Mouse (Mus musculus) left cerebral cortex, adult 2 months (tissue): ENCODE data around the gene 2310007B03Rik. TPM values are rescaled to one million over a fixed set of nuclear protein-coding genes. Genes with fewer than 3 reads are reported as not detected.

ENCODE experiments used
- DNase-seq, 2 experiments: peaks; one replicate each; pipeline ENCODE4 v3.0.0; 2021 to 2022; ENCODE audit warnings: low spot score in 2 of 2, mixed read lengths in 1 of 2; ENCODE audit errors: extremely low spot score in 1 of 2
- H3K27ac ChIP-seq: fragments of 200-600 bp; 2 replicates; pipeline ENCODE4 v1.8.1; 2022
- H3K4me3 ChIP-seq: fragments of 200-600 bp; 2 replicates; pipeline ENCODE4 v1.8.1; 2022
- CTCF ChIP-seq: fragments of 200-600 bp; IDR thresholded peaks from 2 replicates; pipeline ENCODE4 v1.8.1; 2022; ENCODE audit warnings: antibody characterized with exemption, mild to moderate bottlenecking, moderate library complexity
- intact Hi-C: fragments of 180-260 bp; cut with DNase I; formaldehyde crosslinking; loops from one replicate; pipeline ENCODE4 v1.15.1; 2025
- total RNA-seq, 2 experiments: library from RNA; stranded (reverse); gene quantifications; 2 replicates each; pipeline ENCODE4 v1.2.3; 2021

The 2310007B03Rik gene
- total RNA-seq, 2 experiments from 2014 or later, result not detected

GRCm38 (mm10) chr1:93158916-93159315 is 1.8 kb downstream of the 2310007B03Rik start:
- TF ChIP-seq CTCF, result no peak
- no peak overlapping the region for H3K4me3 ChIP-seq
- DNase-seq, result no peak
- no peak overlapping the region for H3K27ac ChIP-seq
- intact Hi-C loops, result no loop called here

- no peak for DNase-seq
- Histone ChIP-seq H3K27ac (no peak overlapping the region), H3K4me3 (no peak overlapping the region)
- TF ChIP-seq CTCF, result no peak
- intact Hi-C loops, result no loop called here
These were observed 3.2 kb downstream of the 2310007B03Rik start for GRCm38 (mm10) chr1:93157566-93157965.

GRCm38 (mm10) chr1:93150907-93151661 is 9.7 kb downstream of the 2310007B03Rik start:
- intact Hi-C loops, result no loop called here
- Histone ChIP-seq H3K27ac (no peak overlapping the region), H3K4me3 (no peak overlapping the region)
- no peak for DNase-seq
- TF ChIP-seq CTCF, result no peak

- no peak for TF ChIP-seq CTCF
- DNase-seq, result no peak
- no peak overlapping the region for H3K4me3 ChIP-seq
- no peak overlapping the region for H3K27ac ChIP-seq
- intact Hi-C loops, result no loop called here
These were observed 16.6 kb downstream of the 2310007B03Rik start for GRCm38 (mm10) chr1:93144176-93144575.

- no peak for DNase-seq
- TF ChIP-seq CTCF, result no peak
- Histone ChIP-seq H3K4me3 (no peak overlapping the region), H3K27ac (no peak overlapping the region)
- intact Hi-C loops, result no loop called here
These were observed 17.9 kb downstream of the 2310007B03Rik start for GRCm38 (mm10) chr1:93142871-93143270.

GRCm38 (mm10) chr1:93139713-93140112 is 21.0 kb downstream of the 2310007B03Rik start:
- peak in 1 of 2 experiments; percentile 49 for DNase-seq
- H3K4me3 ChIP-seq, result no peak overlapping the region
- no peak overlapping the region for H3K27ac ChIP-seq
- no peak for TF ChIP-seq CTCF
- intact Hi-C loops, result no loop called here

- intact Hi-C loops, result no loop called here
- no peak for TF ChIP-seq CTCF
These were observed 22.2 kb downstream of the 2310007B03Rik start for GRCm38 (mm10) chr1:93138534-93138933.

GRCm38 (mm10) chr1:93135036-93135526 is 25.7 kb downstream of the 2310007B03Rik start, which contains the start of gene Agxt:
Gene Agxt, plus strand, starts transcription at chr1:93135240.
- intact Hi-C loops, result no loop called here
- no peak within 1 kb of the TSS for H3K27ac ChIP-seq

More at GRCm38 (mm10) chr1:93138534-93138933, 22.2 kb downstream of the 2310007B03Rik start:
- Histone ChIP-seq H3K4me3 (no peak overlapping the region), H3K27ac (no peak overlapping the region)
- DNase-seq, result no peak

GRCm38 (mm10) chr1:93132676-93133075 is 28.1 kb downstream of the 2310007B03Rik start:
- no peak for DNase-seq
- TF ChIP-seq CTCF, result no peak
- intact Hi-C loops, result no loop called here
- no peak overlapping the region for H3K4me3 ChIP-seq
- no peak overlapping the region for H3K27ac ChIP-seq

More at GRCm38 (mm10) chr1:93135036-93135526, 25.7 kb downstream of the 2310007B03Rik start, which contains the start of gene Agxt:
- H3K4me3 ChIP-seq, result no peak within 1 kb of the TSS
- TF ChIP-seq CTCF, result no peak
- DNase-seq, result no peak

GRCm38 (mm10) chr1:93130242-93130983 is 30.3 kb downstream of the 2310007B03Rik start:
- Histone ChIP-seq H3K4me3 (no peak overlapping the region), H3K27ac (no peak overlapping the region)
- no peak for DNase-seq
- no peak for TF ChIP-seq CTCF
- intact Hi-C loops, result no loop called here

- intact Hi-C loops, result loop anchor here (2.0 to 5.0 kb wide), 2 partner anchors 172 to 374 kb away; no protein-coding TSS in a partner anchor
- no peak overlapping the region for H3K27ac ChIP-seq
- TF ChIP-seq CTCF, result peak; percentile 91
- no peak overlapping the region for H3K4me3 ChIP-seq
- peak; percentile 74 for DNase-seq
These were observed 31.9 kb downstream of the 2310007B03Rik start for GRCm38 (mm10) chr1:93128710-93129349.
